Mouse (Mus musculus): ENCODE data around the gene Tpi1. TPM values are rescaled to one million over a fixed set of nuclear protein-coding genes. Genes with fewer than 3 reads are reported as not detected.

The Tpi1 gene
- polyA plus RNA-seq (2016; fragmentation: Nextera tagmentation; extraction: Ambion mirVana) = 461 and 485 TPM in 2 replicates

DNA sequence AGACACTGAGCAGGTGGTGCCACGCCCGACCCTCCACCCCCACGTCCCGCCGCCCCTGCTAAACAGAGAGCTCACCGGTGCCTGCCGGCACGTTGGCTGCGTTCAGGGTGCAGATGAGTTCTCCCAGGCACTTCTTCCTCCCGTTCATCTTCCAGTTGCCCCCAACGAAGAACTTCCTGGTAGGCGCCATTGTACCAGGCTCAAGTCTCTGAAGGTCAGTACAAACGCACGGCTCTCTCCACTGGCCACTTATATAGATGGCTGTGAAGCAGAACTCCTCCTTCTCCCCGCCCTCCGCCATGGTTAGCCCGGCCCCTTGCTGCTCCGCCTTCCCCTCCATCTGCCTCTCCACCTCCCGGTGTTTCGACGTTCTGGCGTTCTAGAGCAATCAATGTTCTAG is at the start of gene Tpi1:
Gene Tpi1 (minus strand): TSS at position 364 of the 400 bp plus-strand sequence.
- H3K9me3 ChIP-seq = no peaks in the 10 kb centered on the region
- peak within 1 kb of the TSS; percentile 89 for H3K4me2 ChIP-seq (replicated peaks)
- H3K27ac ChIP-seq = peak within 1 kb of the TSS; percentile 43; the same call in 1 of the 2 replicates
- WGBS = under 1% methylated on average over 22 of the region's 22 CpGs
- no peaks in the 10 kb centered on the region for H3K27me3 ChIP-seq (replicated peaks)
- peaks cover 45% of the 10 kb centered on the region for H3K4me1 ChIP-seq
- peak within 1 kb of the TSS; percentile 82 for H3K9ac ChIP-seq
- peak; percentile 85 for ATAC-seq (ENCODE audit: low FRiP score, low read depth)
- H3K36me3 ChIP-seq = peaks cover 51% of the 10 kb centered on the region
- H3K4me3 ChIP-seq = peak within 1 kb of the TSS; percentile 67

GRCm38 (mm10) chr6:124863125-124863657 is 49.1 kb upstream of the Tpi1 start:
- peak overlapping the region; percentile 82 for H3K9ac ChIP-seq
- ATAC-seq (ENCODE audit: low FRiP score, low read depth) = peak; percentile 19
- H3K4me2 ChIP-seq (replicated peaks) = peak overlapping the region; percentile 88
- peaks cover 65% of the 10 kb centered on the region for H3K4me1 ChIP-seq
- no peaks in the 10 kb centered on the region for H3K27me3 ChIP-seq (replicated peaks)
- no peaks in the 10 kb centered on the region for H3K36me3 ChIP-seq
- H3K4me3 ChIP-seq = peak overlapping the region; percentile 58
- H3K9me3 ChIP-seq = no peaks in the 10 kb centered on the region
- peak overlapping the region; percentile 81 for H3K27ac ChIP-seq
- WGBS = 1% methylated on average over 12 of the region's 16 CpGs

DNA sequence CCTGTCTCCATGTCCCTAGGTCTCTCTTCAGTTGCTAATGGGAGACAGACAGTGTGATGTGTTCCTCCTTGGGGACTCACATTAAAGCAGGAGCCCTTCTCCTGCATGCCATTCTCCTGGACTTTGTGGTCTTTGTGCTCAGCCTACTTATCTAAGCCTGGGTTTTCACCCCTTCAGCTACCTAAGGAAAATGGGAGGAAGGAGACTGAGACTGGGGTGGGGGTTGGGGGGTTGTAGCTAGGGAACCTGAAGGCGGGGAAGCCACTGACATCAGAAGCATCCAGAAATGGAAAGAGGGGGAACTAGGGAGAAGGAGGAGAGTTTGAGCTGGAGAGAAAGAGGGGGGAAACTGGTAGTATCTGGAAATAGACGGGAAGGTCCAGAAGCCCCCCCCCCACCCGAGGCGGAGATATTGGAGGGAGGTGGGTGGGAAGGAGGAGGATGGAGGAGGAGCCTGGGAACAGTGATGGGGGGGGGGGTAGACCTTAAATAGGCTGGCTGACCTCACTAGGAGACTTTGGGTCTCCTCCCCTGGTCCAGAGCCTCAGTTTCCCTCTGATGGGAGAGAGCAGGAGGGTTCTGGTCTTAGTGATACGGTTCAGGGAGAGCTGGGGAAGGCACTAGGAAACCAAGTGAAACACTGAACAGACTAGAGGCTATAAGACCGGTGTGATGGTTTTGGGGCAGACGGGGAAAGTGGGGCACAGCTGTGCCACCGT is 48.5 kb upstream of the Tpi1 start:
- Histone ChIP-seq H3K9ac (peak overlapping the region; percentile 82), H3K4me3 (peak overlapping the region; percentile 58), H3K9me3 (no peaks in the 10 kb centered on the region), H3K27me3 (replicated peaks) (no peaks in the 10 kb centered on the region), H3K4me1 (peaks cover 71% of the 10 kb centered on the region), H3K36me3 (no peaks in the 10 kb centered on the region), H3K4me2 (replicated peaks) (peak overlapping the region; percentile 88), H3K27ac (peak overlapping the region; percentile 20; the same call in 1 of the 2 replicates)
- ATAC-seq (ENCODE audit: low FRiP score, low read depth) = no peak
- 13% methylated on average over 8 of the region's 8 CpGs for WGBS

GRCm38 (mm10) chr6:124861802-124862201 is 47.7 kb upstream of the Tpi1 start:
- Histone ChIP-seq H3K4me1 (peaks cover 73% of the 10 kb centered on the region), H3K9ac (peak overlapping the region; percentile 82)
- no peak for ATAC-seq (ENCODE audit: low FRiP score, low read depth)

GRCm38 (mm10) chr6:124861266-124861665 is 47.2 kb upstream of the Tpi1 start:
- Histone ChIP-seq H3K9ac (peak overlapping the region; percentile 82; the same call in 1 of the 2 replicates), H3K27ac (no peak overlapping the region), H3K4me3 (no peak overlapping the region), H3K36me3 (no peaks in the 10 kb centered on the region), H3K4me1 (peaks cover 73% of the 10 kb centered on the region), H3K4me2 (replicated peaks) (peak overlapping the region; percentile 88), H3K9me3 (no peaks in the 10 kb centered on the region), H3K27me3 (replicated peaks) (no peaks in the 10 kb centered on the region)
- WGBS = 82% methylated on average over 19 of the region's 19 CpGs
- ATAC-seq (ENCODE audit: low FRiP score, low read depth) = no peak

More at GRCm38 (mm10) chr6:124861802-124862201, 47.7 kb upstream of the Tpi1 start:
- Histone ChIP-seq H3K4me3 (peak overlapping the region; percentile 58; the same call in 1 of the 2 replicates), H3K9me3 (no peaks in the 10 kb centered on the region), H3K36me3 (no peaks in the 10 kb centered on the region), H3K27ac (no peak overlapping the region; the same call in 1 of the 2 replicates), H3K27me3 (replicated peaks) (no peaks in the 10 kb centered on the region), H3K4me2 (replicated peaks) (peak overlapping the region; percentile 88)
- 44% methylated on average over 3 of the region's 3 CpGs for WGBS

- 0 out of 2 replicates have a peak overlapping the region, but pooled peaks have one; percentile 2 for H3K27ac ChIP-seq
- no peaks in the 10 kb centered on the region for H3K27me3 ChIP-seq (replicated peaks)
Measured at GRCm38 (mm10) chr6:124860511-124860910, 46.4 kb upstream of the Tpi1 start.

DNA sequence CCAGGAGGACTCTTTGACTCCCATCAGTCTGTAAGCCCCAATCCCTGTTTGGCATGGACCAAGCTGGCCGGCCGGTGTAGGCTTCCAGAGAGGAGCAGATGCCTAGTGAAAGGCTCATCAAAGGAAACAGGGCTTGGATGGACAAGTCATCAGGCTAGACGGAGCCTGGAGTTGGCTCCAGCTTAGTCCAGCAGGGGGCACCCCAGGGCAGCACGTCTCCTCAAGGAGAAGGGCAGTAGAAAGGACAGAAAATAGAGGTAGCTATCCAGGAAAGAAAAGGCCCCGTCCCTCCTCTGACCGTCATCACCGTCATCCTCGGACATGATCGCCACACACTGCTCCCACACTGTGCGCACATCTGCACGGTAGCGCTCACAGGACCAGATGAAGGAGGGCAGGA is 45.6 kb upstream of the Tpi1 start:
- Histone ChIP-seq H3K36me3 (no peaks in the 10 kb centered on the region), H3K4me2 (replicated peaks) (peak overlapping the region; percentile 88), H3K4me1 (peaks cover 71% of the 10 kb centered on the region), H3K27ac (0 out of 2 replicates have a peak overlapping the region, but pooled peaks have one; percentile 2), H3K4me3 (no peak overlapping the region), H3K9me3 (no peaks in the 10 kb centered on the region), H3K9ac (peak overlapping the region; percentile 22; the same call in 1 of the 2 replicates), H3K27me3 (replicated peaks) (no peaks in the 10 kb centered on the region)
- 13% methylated on average over 12 of the region's 12 CpGs for WGBS
- ATAC-seq (ENCODE audit: low FRiP score, low read depth) = no peak

More at GRCm38 (mm10) chr6:124860511-124860910, 46.4 kb upstream of the Tpi1 start:
- H3K4me2 ChIP-seq (replicated peaks) = peak overlapping the region; percentile 88
- no peak overlapping the region for H3K4me3 ChIP-seq
- peaks cover 74% of the 10 kb centered on the region for H3K4me1 ChIP-seq
- no peaks in the 10 kb centered on the region for H3K9me3 ChIP-seq
- peak overlapping the region; percentile 22 for H3K9ac ChIP-seq
- no peaks in the 10 kb centered on the region for H3K36me3 ChIP-seq
- no peak for ATAC-seq (ENCODE audit: low FRiP score, low read depth)
- WGBS = 86% methylated on average over 9 of the region's 9 CpGs

GRCm38 (mm10) chr6:124858561-124859318 is 44.6 kb upstream of the Tpi1 start:
- 78% methylated on average over 26 of the region's 28 CpGs for WGBS
- Histone ChIP-seq H3K4me2 (replicated peaks) (peak overlapping the region; percentile 87), H3K36me3 (0 out of 2 replicates have a peak, but pooled peaks cover under 1% of the 10 kb centered on the region), H3K4me3 (no peak overlapping the region), H3K9me3 (no peaks in the 10 kb centered on the region), H3K27me3 (replicated peaks) (no peaks in the 10 kb centered on the region), H3K4me1 (peaks cover 62% of the 10 kb centered on the region), H3K27ac (no peak overlapping the region), H3K9ac (no peak overlapping the region; the same call in 1 of the 2 replicates)
- ATAC-seq (ENCODE audit: low FRiP score, low read depth) = no peak

- 24% methylated on average over 26 of the region's 26 CpGs for WGBS
- H3K4me1 ChIP-seq = peaks cover 59% of the 10 kb centered on the region
- no peak for ATAC-seq (ENCODE audit: low FRiP score, low read depth)
Measured at GRCm38 (mm10) chr6:124857840-124858530, 43.9 kb upstream of the Tpi1 start.

DNA sequence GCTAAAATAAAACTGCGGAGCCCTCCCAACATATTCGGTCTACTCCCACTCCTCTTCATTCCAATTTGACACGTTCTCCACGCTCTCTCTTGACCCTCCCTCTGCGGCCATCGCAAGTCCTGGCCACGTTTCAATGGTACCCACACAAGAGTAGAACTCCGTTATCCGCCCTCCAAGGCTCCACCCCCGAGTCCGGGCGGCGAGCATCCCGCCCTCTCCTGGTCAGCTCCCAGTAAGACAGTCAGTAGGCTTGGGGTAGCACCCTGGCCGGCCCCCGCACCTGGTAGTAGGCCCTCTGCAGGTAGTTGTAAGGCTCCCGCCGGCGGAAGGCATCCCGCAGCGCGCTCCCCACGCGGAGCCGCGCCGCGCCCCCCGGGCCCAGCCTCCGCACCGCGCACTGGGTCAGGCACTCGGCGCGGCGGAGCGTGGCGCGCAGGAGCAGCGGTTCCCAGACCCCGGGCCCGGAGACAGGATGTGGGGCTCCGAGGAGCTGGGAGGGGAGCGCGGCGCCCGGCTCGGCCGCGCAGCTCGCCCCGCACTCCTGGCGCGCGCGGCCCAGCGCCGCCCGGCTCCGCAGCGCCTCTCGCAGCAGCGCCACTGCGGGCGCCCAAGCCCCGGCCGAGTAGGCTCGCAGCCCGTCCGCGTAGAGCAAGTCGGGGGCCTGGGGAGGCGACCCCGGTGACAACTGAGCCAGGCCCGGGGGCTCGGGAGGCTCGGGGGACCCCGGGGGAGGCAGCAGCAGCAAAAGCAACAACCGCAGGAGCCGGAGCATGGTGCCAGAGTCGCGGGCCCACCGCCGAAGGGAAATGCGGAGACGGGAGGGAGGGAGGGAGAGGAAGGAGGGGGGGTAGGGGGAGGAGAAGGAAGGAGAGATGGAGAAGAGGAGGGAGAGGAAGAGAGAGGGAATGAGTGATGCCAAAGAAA is 43.1 kb upstream of the Tpi1 start, which contains the start of gene P3h3:
Gene P3h3 (minus strand): TSS at position 837 of the 924 bp plus-strand sequence.
- H3K4me2 ChIP-seq (replicated peaks) = peak within 1 kb of the TSS; percentile 87
- peaks cover 8% of the 10 kb centered on the region; the same call in 1 of the 2 replicates for H3K36me3 ChIP-seq
- WGBS = under 1% methylated on average over 85 of the region's 86 CpGs
- peak within 1 kb of the TSS; percentile 94 for H3K9ac ChIP-seq
- no peaks in the 10 kb centered on the region for H3K27me3 ChIP-seq (replicated peaks)
- no peaks in the 10 kb centered on the region for H3K9me3 ChIP-seq
- H3K4me1 ChIP-seq = peaks cover 51% of the 10 kb centered on the region
- peak within 1 kb of the TSS; percentile 75 for H3K4me3 ChIP-seq
- ATAC-seq (ENCODE audit: low FRiP score, low read depth) = peak; percentile 88
- peak within 1 kb of the TSS; percentile 95 for H3K27ac ChIP-seq

More at GRCm38 (mm10) chr6:124857840-124858530, 43.9 kb upstream of the Tpi1 start:
- peak overlapping the region; percentile 75 for H3K4me3 ChIP-seq
- peak overlapping the region; percentile 95; the same call in 1 of the 2 replicates for H3K27ac ChIP-seq
- peak overlapping the region; percentile 87 for H3K4me2 ChIP-seq (replicated peaks)
- no peaks in the 10 kb centered on the region for H3K27me3 ChIP-seq (replicated peaks)
- H3K36me3 ChIP-seq = peaks cover 4% of the 10 kb centered on the region; the same call in 1 of the 2 replicates
- no peaks in the 10 kb centered on the region for H3K9me3 ChIP-seq
- peak overlapping the region; percentile 94 for H3K9ac ChIP-seq
